Mouse (Mus musculus) brain, embryonic 14.5 days (tissue): ENCODE measurements at regions not wholly inside any gene's neighbourhood (a gene's known extent, or its start where the extent isn't known, plus 50 kb on each side); places are given as distances from the start of the nearest gene placed in this dataset.

Source experiments
- CTCF ChIP-seq: fragments of 200-500 bp; IDR thresholded peaks from 2 replicates; pipeline ENCODE4 v1.5.1; 2012; ENCODE audit warnings: inconsistent platforms, mild to moderate bottlenecking, moderate library complexity, borderline replicate concordance; ENCODE audit not compliant: insufficient read depth, insufficient read length; ENCODE audit errors: extremely low read depth
- POLR2A ChIP-seq: fragments of 200-500 bp; IDR thresholded peaks from 2 replicates; pipeline ENCODE4 v1.6.1; 2012; ENCODE audit warnings: mild to moderate bottlenecking, inconsistent platforms, borderline replicate concordance; ENCODE audit not compliant: poor library complexity, insufficient read depth, insufficient read length, severe bottlenecking; ENCODE audit errors: extremely low read depth

DNA sequence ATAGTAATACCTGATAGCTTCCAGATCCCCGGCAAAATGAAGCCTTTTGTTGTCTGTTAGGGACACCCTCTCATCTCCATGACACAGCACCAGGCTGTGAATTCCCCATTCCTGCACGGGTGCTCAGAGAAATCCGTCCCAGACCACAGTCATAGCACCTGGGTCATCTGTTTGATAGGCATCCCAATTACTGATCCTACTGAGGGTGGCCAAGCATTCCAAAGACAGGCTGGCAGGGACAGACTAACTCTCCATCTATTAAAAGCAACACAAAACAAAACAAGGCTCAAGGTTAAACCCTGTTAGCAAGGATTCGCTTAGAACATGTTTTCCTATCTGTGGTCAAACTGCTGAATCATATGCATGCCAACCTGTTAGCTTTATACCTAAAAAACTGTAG, 213.8 kb upstream of the Atp2b1 start:
- TF ChIP-seq CTCF = no peak
- no peak for TF ChIP-seq POLR2A
